Mouse (Mus musculus) induced T-regulatory cell, adult 2 months (primary cell): ENCODE results near the gene Bag5.

Experiments used
- DNase-seq: peaks from one replicate; pipeline ENCODE4 v3.0.0-alpha.2; 2012; ENCODE audit warnings: low read depth

The Bag5 gene

DNA sequence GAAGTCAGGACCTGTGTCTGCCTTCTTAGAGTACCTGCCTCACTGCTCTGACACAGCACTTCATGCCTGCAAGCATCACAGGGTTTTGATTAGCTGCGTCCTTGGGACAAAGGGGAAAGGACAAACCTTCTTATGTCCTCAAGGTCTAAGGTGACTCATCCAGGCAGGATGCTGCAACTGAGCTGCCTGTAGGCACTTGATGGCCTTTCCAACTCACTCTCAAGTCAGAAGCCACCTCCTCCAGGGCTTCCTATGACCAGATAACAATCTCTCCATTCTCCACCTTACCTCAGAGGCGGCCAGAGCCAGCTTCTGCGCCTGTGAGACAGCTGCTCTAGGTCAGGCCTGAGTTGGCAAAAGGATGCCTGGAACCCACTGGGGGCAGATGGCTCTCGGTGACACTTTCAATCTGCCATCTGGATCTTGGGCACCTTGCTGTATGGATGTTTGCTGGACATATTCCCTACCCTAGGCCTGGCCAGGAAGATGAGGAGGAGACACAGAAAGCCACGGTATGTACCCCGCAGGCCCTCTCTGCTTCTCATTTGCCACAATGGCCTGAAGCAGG, 14.6 kb downstream of the Bag5 start:
- no peak for DNase-seq

DNA sequence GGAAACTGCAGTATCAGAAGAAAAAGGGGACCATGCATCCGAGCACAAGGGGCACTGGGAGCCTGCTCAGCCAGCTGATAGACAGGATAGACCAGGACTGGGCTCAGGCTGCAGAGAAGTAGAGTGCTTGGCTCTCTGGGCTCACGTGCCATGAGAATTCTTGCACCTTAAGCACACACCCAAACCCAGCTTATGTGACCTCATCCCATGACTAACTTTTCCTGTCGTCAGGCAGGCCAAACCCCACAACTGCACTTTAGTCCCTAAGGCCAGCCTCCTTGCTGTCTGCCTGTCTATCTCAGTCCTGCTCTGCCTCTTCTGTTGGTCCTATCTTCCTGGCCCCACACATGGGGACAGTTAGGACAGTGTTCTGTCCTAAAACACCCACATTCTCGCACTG, 15.3 kb downstream of the Bag5 start:
- no peak for DNase-seq

DNA sequence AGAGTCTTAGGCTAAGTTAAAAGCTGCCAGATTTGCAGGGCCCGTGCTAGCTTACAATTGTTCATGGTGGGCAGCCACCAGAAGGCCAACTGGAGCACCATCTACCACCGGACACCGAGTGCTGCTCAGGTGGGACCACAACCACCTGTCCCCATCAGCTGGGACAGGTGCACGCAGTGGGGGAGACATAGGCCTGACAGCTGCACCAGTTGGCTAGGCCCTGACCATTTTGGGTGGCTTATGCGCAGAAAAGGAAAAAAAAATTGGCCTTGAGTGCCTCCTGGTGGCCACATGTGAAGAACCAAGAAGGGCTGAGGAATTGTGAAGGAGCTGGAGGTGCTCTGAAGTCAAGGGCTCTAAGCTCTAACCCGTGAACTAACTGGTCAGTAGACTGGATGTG, 16.8 kb downstream of the Bag5 start:
- DNase-seq, result peak; percentile 91

DNA sequence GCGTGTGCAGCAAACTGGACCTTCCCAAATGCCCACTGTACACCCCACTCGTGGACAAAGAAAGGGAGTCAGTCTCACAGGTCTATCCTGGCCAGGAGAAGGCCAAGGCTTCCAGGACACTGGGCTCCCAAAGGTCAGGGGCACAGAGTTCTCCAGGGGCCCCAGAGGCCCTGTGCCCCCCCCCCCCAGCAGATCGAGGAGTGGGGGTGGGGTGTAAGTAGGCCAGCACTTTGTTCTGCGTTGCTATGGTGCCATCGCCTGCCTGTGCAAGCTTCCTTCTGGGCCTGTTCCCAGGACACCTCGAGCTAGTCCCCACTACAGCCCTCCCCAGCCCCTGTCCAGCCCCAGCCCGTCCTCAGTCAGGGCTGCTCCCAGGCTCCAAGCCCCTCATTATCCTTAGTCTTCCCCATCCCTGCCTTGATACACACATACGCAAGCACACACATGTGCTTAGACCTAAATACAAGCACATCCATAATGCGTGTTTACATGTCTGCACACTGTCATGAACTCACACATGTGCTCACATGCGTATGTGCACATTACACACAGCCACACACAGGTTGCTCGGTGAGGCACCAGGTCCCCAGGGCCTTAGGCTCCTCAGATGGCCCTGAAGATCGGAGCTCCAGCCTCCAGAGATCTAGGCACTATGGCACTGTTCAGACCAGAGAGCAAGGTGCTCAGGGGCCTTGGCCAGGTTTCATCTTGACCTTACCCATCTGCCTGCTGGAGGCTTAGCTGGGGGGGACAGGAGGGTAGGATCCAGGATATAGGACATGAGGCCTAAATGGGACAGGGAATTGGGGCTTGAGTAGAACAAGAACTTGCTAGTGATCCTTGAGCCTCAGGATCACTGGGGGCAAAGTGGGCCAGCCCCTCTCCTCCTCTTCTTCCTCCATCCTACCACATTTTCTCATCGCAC, 17.9 kb downstream of the Bag5 start:
- DNase-seq, result peak; percentile 32

DNA sequence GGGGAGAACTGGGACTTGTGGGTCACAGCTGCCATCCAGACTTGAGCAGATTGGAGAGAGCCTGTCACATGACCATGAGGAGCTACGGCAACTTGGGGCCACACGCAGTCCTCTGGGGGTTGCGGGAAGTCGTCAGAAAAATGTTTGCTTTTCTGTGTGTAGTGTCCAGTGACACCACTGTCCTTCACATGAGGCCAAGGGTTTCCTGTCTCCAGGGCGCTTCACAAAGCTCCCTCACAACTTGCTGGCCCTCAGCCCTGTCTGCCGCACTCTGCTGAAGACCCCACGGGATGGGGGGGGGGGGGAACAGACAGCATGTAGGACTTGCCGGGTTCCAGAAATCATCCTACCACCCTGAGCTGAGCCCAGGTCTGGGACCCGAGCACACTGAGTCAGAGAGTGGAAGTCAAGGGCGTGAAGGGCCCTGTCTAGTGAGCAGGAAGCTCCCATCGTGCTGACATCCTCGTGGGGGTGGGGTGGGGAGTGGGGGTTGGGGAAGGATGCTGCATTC, 18.7 kb downstream of the Bag5 start:
- peak; percentile 60 for DNase-seq

DNA sequence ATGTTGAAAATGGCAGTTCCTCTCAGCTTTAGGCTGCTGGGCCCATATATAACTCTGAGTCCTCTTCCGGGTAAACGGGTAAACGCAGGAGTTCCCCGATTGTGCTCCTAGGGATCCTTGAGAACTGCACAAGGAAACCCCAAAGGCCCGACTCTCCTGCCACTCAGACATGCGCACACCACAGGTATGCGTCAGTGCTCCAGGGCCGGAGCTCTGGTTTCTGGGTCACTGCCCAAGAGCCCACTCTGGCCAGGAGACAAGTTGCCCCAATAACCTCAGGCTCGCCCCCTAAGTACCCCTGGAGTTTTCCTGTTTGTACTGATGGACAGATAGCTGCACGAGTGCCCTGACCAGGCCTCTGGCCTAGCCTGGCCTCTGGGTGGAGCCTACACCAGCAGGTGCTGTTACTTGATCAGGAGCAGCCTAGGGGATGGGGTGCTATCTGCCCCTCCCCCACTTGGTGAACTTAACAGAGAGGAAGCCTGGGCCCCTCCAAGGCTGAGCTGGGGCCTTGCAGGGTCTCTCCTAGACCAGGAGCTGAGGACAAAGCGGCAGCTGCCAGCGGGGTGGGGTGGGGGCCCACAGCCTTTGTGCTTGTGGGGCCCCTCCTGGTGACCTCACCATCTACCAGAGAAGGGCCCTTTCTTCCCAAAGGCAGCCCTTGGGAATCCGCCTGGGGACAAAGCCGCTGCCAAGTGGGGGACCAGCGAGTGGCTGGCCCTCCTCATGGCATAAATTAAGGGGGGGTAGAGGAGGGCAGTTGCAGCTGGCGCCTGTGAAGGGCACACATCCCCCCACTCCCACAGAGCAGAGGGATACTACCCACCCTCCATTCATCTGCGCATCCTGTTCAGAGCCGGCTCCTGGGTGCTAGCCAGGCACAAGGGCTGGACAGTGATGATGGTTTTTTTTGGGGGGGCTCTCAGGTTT, 19.5 kb downstream of the Bag5 start:
- no peak for DNase-seq

DNA sequence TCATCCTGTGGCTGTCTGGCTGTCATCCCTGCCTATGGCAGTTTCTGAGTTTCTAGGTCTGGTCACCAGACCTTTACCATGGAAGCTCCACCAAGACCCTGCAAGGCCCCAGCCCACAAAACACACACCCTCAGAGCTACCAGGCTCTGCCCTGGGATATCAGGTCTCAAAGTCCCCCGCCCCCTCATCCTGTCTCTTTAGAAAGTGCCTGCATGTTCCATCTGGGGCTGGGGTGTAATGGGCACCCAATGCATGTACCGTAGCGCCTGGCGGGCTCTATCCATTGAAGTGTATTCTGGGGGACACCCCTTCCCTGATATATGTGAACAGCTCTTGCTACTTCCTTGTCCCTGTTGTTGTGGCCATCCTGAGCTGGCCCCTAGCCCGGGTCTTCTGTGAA, 20.2 kb downstream of the Bag5 start:
- DNase-seq, result no peak

DNA sequence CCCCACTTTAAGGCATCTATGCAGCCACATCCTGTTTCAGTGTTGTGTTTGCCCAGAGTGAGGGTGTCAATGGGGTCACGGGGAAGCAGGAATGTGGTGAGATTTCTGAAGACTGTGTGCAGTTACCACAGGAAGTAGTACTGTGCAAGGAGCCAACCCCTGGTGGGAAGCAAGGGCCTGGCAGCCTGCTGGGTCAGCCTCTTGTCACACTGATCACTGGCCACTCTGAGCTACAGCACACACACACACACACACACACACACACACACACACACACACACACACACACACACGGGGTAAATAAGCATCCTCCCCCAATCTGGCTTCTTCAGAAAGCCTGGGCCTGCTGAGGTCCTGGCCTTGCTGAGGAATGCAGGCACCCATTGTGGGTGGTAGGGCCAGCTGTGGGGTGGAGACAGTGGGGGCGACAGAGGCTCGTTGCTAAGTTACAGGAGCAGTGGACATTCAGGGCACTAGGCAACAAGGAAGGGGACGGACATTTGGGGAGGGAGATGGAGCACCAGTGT, 21.6 kb downstream of the Bag5 start:
- peak; percentile 73 for DNase-seq

DNA sequence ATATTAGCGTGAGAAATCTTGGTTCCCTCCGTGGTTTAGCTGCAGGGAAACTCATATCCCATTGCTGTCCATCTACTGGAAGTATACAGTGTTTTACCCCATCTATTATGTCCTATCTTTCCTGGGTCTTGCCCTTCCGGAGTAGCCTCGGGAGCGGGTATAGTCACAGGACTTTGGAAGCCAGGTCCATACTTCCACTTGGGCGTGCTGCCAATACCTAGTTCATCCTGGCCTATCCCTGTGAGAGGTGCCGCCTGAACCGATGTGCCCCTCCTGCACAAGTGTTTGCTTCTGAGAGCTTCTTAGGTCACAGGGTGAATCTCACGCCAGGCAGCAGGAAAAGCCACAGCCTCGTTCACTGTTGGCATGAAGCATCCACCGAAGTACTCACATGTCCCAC, 23.6 kb downstream of the Bag5 start:
- no peak for DNase-seq

DNA sequence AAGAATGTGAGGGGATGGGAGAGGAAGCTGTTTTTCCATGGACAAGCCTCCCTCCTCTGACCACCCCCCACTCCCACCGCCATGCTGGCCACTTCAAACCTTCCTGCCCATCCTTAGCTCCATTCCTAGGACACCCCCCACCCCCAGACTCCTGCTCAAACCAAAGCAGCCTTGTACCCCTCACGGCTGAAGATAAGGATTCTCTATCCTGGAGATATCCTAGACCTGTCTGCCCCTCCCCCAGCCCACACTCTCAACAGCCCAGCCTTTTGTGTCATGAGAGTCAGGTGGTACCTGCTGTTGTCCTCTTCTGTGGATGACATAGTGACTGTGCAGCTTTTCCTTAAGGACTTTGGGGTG, 25.0 kb downstream of the Bag5 start:
- DNase-seq, result no peak

DNA sequence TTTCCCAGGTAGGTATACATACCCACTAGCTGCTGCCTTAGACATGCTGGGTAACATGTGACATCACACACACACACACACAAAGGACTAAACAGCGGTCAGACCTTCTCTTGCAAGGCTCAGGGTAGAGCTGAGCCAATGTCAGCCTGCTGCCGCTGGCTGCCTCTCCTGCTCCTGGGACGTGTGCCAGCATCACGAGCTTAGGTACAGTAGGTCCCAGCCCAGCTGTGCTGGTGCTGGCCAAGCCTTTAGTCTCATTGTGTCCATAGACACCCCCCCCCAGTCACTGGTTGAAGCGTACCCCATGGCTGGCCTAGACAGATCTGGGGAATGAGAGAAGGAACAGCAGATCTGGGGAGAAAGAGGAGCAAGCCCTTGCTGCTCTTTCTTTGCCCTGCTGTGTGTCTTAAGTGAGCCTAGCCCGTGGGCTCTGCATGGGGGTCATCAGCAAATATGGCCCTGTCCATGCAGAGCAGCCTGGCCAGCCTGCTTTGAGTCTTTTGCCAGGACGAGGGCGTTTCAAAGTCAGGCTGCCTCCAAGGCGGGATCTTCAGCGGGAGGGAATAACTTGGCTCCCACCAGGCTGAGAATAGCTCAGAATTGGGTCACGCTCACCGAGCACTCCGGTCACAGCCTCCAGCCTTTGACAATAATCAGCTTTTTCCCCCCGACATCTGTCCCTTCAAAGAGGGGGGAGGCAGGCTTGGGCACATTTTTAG, 25.5 kb downstream of the Bag5 start:
- DNase-seq, result no peak

DNA sequence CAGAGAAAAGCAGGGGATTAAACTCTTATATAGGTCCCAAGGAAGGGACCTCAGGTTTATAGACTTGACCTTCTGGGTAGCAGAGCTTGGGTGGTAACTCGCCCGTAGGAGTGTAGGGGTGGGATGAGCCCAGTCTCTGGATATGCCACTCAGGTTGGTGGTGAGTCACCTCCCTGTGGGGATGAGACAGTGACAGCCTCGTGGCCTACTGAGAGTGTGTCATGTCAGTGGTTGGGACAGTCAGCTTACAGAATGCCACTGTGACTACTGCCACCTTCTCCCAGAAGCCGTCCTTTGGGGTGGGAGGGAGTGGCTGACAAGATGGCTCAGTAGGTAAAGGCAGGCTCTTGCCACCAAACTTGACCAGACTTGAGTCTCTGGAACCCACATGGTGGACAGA, 26.7 kb downstream of the Bag5 start:
- DNase-seq, result no peak

DNA sequence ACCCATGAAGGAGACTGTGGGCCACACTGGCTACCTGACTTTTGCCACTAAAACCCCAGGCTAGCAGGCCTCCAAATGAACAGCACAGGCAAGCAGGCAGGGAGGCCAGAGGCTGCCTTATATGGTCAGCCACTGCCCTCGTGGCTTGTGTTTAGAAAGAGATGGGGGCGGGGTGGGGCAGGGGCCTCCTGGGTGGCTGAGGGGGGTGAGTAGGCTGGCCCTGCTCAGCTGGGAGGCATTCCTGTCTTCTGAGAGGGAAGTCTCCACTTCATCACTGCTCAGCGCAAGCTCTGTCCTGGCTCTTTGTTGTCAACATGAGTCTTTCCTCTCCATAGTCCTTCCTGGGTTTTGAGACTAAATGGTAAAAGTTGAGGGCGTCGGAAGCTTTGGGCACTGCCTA, 30.3 kb downstream of the Bag5 start:
- no peak for DNase-seq

DNA sequence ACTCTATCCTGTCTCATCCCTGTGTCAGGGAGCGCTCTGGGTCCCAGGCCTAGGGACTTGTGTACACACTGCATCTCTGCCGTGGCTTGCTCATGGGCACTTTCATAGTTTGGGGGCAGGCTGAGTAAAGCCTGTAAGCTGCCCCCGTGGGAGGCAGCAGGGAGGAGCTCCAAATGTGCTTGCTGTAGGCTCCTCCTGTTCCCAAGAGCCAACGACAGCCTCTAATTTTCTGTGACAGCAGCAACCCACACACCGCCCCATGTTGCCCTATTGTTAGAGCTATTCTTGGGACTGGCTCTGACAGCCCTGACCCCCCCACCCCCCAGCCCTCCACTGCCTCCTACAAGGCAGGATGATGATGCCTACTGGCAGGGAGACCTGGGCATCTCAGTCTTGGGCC, 31.1 kb downstream of the Bag5 start:
- DNase-seq, result no peak

DNA sequence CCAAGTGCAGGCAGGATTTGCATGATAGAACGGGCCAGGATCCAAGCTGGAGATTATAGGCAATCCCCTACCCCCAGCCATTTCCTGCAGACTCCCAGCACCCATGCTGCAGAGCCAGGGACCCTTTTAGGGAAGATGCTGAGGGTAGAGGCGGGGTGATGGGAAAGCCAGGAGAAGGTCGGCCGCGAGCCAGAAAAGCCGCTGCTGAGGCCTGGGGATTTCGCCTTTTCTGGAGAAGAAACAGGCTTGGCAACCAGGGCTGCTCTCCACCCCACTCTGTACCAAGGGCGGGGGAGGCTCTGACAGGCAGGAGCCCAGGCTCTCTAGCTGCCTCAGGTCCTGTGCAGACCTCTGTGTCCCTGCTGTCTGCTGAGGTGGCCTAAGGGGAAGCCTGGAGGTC, 31.8 kb downstream of the Bag5 start:
- no peak for DNase-seq

DNA sequence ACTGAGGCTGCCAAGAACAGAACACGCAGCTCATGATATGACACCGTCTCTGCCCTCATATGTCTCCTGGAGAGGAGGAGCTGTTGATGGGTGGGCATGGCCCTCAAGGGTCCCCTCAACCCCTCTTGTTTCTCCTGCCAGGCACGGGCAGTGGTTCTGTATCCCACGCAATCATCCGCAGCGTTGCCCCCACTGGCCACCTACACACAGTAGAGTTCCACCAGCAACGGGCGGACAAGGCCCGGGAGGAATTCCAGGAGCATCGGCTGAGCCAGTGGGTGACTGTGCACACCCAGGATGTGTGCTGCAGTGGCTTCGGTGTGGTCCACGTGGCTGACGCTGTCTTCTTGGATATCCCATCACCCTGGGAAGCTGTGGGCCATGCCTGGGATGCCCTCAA, 32.4 kb downstream of the Bag5 start:
- DNase-seq, result no peak

DNA sequence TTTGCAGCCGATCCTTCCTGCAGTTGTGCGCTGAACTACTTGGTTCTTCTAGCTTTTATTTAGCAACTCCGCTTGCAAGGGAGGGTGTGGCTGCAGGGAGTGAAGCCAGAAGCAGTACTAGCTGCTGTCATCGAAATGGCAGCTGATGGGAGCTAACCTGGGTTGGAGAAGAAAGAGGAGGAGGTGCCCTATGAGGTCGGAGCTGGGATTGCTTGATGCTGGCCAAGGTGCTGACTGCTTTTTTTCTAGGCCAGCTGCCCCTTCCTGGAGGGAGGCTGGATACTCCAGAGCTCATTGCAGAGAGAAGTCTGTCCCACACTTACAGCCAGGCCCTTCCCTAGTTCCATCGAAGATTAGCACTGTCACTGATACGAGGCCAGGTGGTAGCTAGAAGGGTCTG, 34.1 kb downstream of the Bag5 start:
- no peak for DNase-seq

DNA sequence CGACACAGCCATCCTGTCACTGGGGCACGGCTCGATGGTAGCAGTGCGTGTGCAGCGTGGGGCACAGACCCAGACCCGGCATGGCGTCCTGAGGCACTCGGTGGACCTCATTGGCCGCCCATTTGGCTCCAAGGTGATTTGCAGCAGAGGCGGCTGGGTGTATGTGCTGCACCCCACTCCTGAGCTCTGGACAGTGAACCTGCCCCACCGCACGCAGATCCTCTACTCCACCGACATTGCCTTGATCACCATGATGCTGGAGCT, 34.5 kb downstream of the Bag5 start:
- no peak for DNase-seq

DNA sequence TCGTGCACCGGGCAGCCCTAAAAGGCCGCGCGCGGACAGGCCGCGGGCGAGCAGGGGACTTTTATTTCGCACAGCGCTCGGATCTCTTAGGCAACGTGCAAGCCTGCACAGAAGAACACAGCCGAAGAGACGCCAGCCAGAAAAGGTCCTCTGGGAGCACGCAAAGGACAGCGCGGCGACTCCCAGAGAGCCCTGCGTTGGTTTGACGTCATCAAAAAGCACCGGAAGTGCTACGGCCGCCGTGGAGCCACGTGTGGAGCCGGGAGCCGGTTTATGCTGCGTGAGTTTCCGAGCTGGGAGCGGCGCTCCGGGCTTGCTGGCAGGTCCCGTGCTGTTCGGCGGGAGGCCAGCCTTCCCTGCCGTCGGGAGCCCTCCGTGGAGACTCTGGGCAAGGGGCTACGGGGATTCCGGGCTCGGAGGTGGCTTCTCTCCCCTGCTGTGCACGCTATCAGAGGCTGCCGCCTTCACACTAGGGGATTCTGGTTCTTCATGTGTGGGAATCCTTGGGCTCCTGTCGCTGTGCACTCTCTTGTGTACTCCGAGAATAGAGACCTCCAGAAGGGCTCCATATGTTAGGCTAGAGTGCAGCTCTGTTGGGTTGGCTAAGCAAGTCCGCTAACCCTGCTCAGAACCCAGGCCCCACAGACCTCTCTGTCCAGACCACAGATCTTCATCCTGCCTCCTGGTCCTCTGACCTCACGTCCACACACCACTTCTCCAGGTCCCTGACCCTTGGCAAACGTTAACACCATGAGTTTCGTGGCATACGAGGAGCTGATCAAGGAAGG, 35.0 kb downstream of the Bag5 start, which contains the start of gene Trmt61a:
TSS of gene Trmt61a (plus strand) at position 224 of the 788 bp plus-strand sequence.
- DNase-seq, result peak; percentile 96

DNA sequence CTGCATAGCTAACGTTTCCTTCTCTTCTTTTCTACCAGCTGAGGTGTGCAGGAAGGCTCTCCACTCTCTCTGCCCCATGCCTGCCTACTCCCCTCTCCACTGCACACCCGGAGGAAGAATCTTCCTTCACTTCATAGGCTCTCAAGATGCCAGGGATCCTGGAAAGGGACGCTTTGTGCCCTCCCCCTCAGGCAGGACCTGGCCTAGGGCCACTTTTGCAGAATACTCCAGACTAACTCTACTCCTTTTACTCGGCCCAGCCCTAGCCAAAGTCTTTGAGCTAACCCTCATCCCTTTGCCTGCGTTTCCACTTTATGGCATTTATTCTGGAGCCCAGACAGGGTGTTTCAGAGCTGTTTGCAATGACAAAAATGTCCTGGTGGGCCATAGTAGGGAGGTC, 35.6 kb downstream of the Bag5 start:
- DNase-seq, result no peak
